Mouse (Mus musculus) lung, postnatal 0 days (tissue): Measurements from ENCODE around the gene BC107364. TPM values are rescaled to one million over a fixed set of nuclear protein-coding genes. Genes with fewer than 3 reads are reported as not detected.
"Not testable (repeated sequence)": the region's sequence is repeated elsewhere in the genome, so short reads cannot be mapped to it uniquely, and the experiment has no call there.

ENCODE experiments used
- ATAC-seq: fragments of 200-750 bp; cut with Nextera tagmentation; 2 replicates; pipeline ENCODE4 v1.8.0; 2017; ENCODE audit warnings: moderate library complexity
- DNase-seq: peaks from one replicate; pipeline ENCODE4 v3.0.0-alpha.2; 2016; ENCODE audit warnings: low spot score
- H3K27ac ChIP-seq: fragments of 300-500 bp; sonication (generic); 2 replicates; pipeline ENCODE4 v1.5.1; 2014; ENCODE audit warnings: antibody characterized with exemption, mild to moderate bottlenecking, low read length, mixed read lengths
- H3K27me3 ChIP-seq: fragments of 300-500 bp; sonication (generic); replicated peaks from 2 replicates; pipeline ENCODE4 v1.6.1; 2014; ENCODE audit warnings: low read length, mixed read lengths; ENCODE audit not compliant: insufficient read depth
- H3K36me3 ChIP-seq: fragments of 300-500 bp; sonication (generic); 2 replicates; pipeline ENCODE4 v1.6.1; 2014; ENCODE audit warnings: low read length, mixed read lengths; ENCODE audit not compliant: insufficient read depth
- H3K4me1 ChIP-seq: fragments of 300-500 bp; sonication (generic); 2 replicates; pipeline ENCODE4 v1.6.1; 2014; ENCODE audit warnings: antibody characterized with exemption, low read depth, low read length, mixed read lengths; ENCODE audit not compliant: insufficient read depth
- H3K4me2 ChIP-seq: fragments of 300-500 bp; sonication (generic); replicated peaks from 2 replicates; pipeline ENCODE4 v1.6.1; 2014; ENCODE audit warnings: low read depth, mild to moderate bottlenecking, low read length, moderate library complexity, mixed read lengths
- H3K4me3 ChIP-seq: fragments of 300-500 bp; sonication (generic); 2 replicates; pipeline ENCODE4 v1.5.1; 2014; ENCODE audit warnings: low read depth, low read length
- H3K9ac ChIP-seq: fragments of 300-500 bp; sonication (generic); replicated peaks from 2 replicates; pipeline ENCODE4 v1.6.1; 2014; ENCODE audit warnings: low read depth, mild to moderate bottlenecking
- H3K9me3 ChIP-seq: fragments of 300-500 bp; sonication (generic); 2 replicates; pipeline ENCODE4 v1.6.1; 2016; ENCODE audit warnings: low read length, mixed read lengths
- CTCF ChIP-seq: IDR thresholded peaks from 2 replicates; pipeline ENCODE4 v1.5.1; 2016; ENCODE audit warnings: antibody characterized with exemption, mild to moderate bottlenecking
- EP300 ChIP-seq: IDR thresholded peaks from 2 replicates; pipeline ENCODE4 v1.6.1; 2016; ENCODE audit warnings: antibody characterized with exemption, mild to moderate bottlenecking, control low read depth
- WGBS: fragments of 180-500 bp; shearing (Covaris S2); extraction: QIAGEN DNeasy Blood & Tissue Kit; methylation state at CpG from one replicate; pipeline ENCODE4 v1.1.7; 2014; 5-methylcytosine and 5-hydroxymethylcytosine counted together
- polyA plus RNA-seq: library from polyadenylated mRNA; unstranded; fragments of >200 nt; fragmentation: Nextera tagmentation; extraction: Ambion mirVana; gene quantifications from 2 replicates; pipeline ENCODE4 v1.2.1, GENCODE M21; 2015

Gene BC107364
- polyA plus RNA-seq, 1 experiment from 2014 or later = 0.12 TPM

GRCm38 (mm10) chr3:96469626-96470025 lies 17.5 kb upstream of the BC107364 start:
- Histone ChIP-seq H3K4me2 (no peak overlapping the region), H3K9me3 (no peaks in the 10 kb centered on the region), H3K27me3 (peaks cover 7% of the 10 kb centered on the region; the same call in 1 of the 2 replicates), H3K4me1 (no peaks in the 10 kb centered on the region), H3K9ac (no peak overlapping the region), H3K36me3 (no peaks in the 10 kb centered on the region), H3K27ac (no peak overlapping the region), H3K4me3 (no peak overlapping the region)
- 72% methylated on average over 3 of the region's 3 CpGs for WGBS
- DNase-seq (no peak), ATAC-seq (no peak)
- no peak for TF ChIP-seq EP300
- no peak for TF ChIP-seq CTCF

GRCm38 (mm10) chr3:96468335-96468734 lies 16.2 kb upstream of the BC107364 start:
- 87% methylated on average over 3 of the region's 3 CpGs for WGBS
- H3K36me3 ChIP-seq, ATAC-seq, H3K4me2 ChIP-seq, H3K9me3 ChIP-seq, H3K4me1 ChIP-seq, H3K27ac ChIP-seq, DNase-seq, H3K4me3 ChIP-seq, H3K27me3 ChIP-seq, H3K9ac ChIP-seq: not testable (repeated sequence)

GRCm38 (mm10) chr3:96467641-96468040 lies 15.5 kb upstream of the BC107364 start:
- H3K9ac ChIP-seq = no peak overlapping the region
- TF ChIP-seq EP300 (no peak), CTCF (no peak)
- no peaks in the 10 kb centered on the region for H3K4me1 ChIP-seq
- 0 out of 2 replicates have a peak, but pooled peaks cover 4% of the 10 kb centered on the region for H3K27me3 ChIP-seq
- H3K9me3 ChIP-seq = no peaks in the 10 kb centered on the region
- no peaks in the 10 kb centered on the region for H3K36me3 ChIP-seq
- 84% methylated on average over 8 of the region's 8 CpGs for WGBS
- H3K4me2 ChIP-seq = no peak overlapping the region
- H3K4me3 ChIP-seq = no peak overlapping the region
- ATAC-seq = no peak
- DNase-seq = no peak
- no peak overlapping the region for H3K27ac ChIP-seq

GRCm38 (mm10) chr3:96463891-96464290 lies 11.8 kb upstream of the BC107364 start:
- 21% methylated on average over 25 of the region's 25 CpGs for WGBS
- Histone ChIP-seq H3K36me3 (no peaks in the 10 kb centered on the region), H3K9ac (no peak overlapping the region), H3K4me2 (no peak overlapping the region), H3K4me3 (no peak overlapping the region), H3K27ac (no peak overlapping the region), H3K9me3 (no peaks in the 10 kb centered on the region), H3K4me1 (no peaks in the 10 kb centered on the region), H3K27me3 (0 out of 2 replicates have a peak, but pooled peaks cover 4% of the 10 kb centered on the region)
- ATAC-seq (no peak), DNase-seq (no peak)
- no peak for TF ChIP-seq CTCF
- TF ChIP-seq EP300 = no peak

GRCm38 (mm10) chr3:96460568-96460870 lies 8.4 kb upstream of the BC107364 start:
- not testable (repeated sequence) for H3K27me3 ChIP-seq, ATAC-seq, H3K4me1 ChIP-seq, H3K36me3 ChIP-seq, H3K9me3 ChIP-seq, DNase-seq, H3K9ac ChIP-seq, H3K4me3 ChIP-seq, H3K27ac ChIP-seq, H3K4me2 ChIP-seq
- no CpG with 5 or more reads among the region's 19 CpGs for WGBS

GRCm38 (mm10) chr3:96459757-96460567 lies 7.9 kb upstream of the BC107364 start:
- WGBS = 0% methylated on average over 1 of the region's 58 CpGs
- not testable (repeated sequence) for H3K9me3 ChIP-seq, H3K4me1 ChIP-seq, DNase-seq, H3K9ac ChIP-seq, H3K27ac ChIP-seq, H3K4me3 ChIP-seq, H3K27me3 ChIP-seq, H3K36me3 ChIP-seq, H3K4me2 ChIP-seq
- ATAC-seq = peak; percentile 79

GRCm38 (mm10) chr3:96458886-96459439 lies 6.9 kb upstream of the BC107364 start:
- no CpG with 5 or more reads among the region's 48 CpGs for whole genome bisulfite sequencing
- DNase-seq, H3K36me3 ChIP-seq, H3K9me3 ChIP-seq, H3K9ac ChIP-seq, H3K27ac ChIP-seq, H3K27me3 ChIP-seq, H3K4me3 ChIP-seq, H3K4me2 ChIP-seq, H3K4me1 ChIP-seq: not testable (repeated sequence)
- ATAC-seq = peak; percentile 27; the same call in 1 of the 2 replicates

- H3K9me3 ChIP-seq, H3K27me3 ChIP-seq, H3K4me1 ChIP-seq, H3K4me2 ChIP-seq, H3K4me3 ChIP-seq, H3K27ac ChIP-seq, DNase-seq, H3K36me3 ChIP-seq, H3K9ac ChIP-seq: not testable (repeated sequence)
- ATAC-seq = peak; percentile 69
- no CpG with 5 or more reads among the region's 53 CpGs for WGBS
Measured at GRCm38 (mm10) chr3:96458008-96458407, 5.9 kb upstream of the BC107364 start.

GRCm38 (mm10) chr3:96451181-96451737 lies 847 bp downstream of the BC107364 start:
- ATAC-seq = peak; percentile 32
- H3K4me1 ChIP-seq, H3K27ac ChIP-seq, H3K4me3 ChIP-seq, H3K27me3 ChIP-seq, H3K4me2 ChIP-seq, DNase-seq, H3K9ac ChIP-seq, H3K36me3 ChIP-seq, H3K9me3 ChIP-seq: not testable (repeated sequence)
- WGBS = no CpG with 5 or more reads among the region's 50 CpGs
